Mouse (Mus musculus): ENCODE results near the gene Mmp14. TPM values are rescaled to one million over a fixed set of nuclear protein-coding genes. Genes with fewer than 3 reads are reported as not detected.

Gene Mmp14
- polyA plus RNA-seq, 1 experiment from 2014 or later: 112 TPM

GRCm38 (mm10) chr14:54416229-54416775 is 15.1 kb upstream of the Mmp14 start:
- H3K4me3 ChIP-seq (replicated peaks): no peak overlapping the region
- H3K9me3 ChIP-seq: no peaks in the 10 kb centered on the region; the same call in 1 of the 2 replicates
- no peak for ATAC-seq
- H3K36me3 ChIP-seq: no peaks in the 10 kb centered on the region
- H3K27ac ChIP-seq: no peak overlapping the region
- H3K4me1 ChIP-seq (replicated peaks): peaks cover 28% of the 10 kb centered on the region
- no peaks in the 10 kb centered on the region for H3K27me3 ChIP-seq (replicated peaks)
- 59% methylated on average over 5 of the region's 5 CpGs for WGBS
- H3K4me2 ChIP-seq (replicated peaks): no peak overlapping the region
- no peak overlapping the region for H3K9ac ChIP-seq

GRCm38 (mm10) chr14:54416830-54417229 is 14.6 kb upstream of the Mmp14 start:
- Histone ChIP-seq H3K36me3 (no peaks in the 10 kb centered on the region), H3K4me2 (replicated peaks) (no peak overlapping the region), H3K4me3 (replicated peaks) (no peak overlapping the region), H3K9me3 (no peaks in the 10 kb centered on the region; the same call in 1 of the 2 replicates), H3K27ac (no peak overlapping the region), H3K9ac (no peak overlapping the region), H3K4me1 (replicated peaks) (peaks cover 28% of the 10 kb centered on the region), H3K27me3 (replicated peaks) (no peaks in the 10 kb centered on the region)
- ATAC-seq: no peak
- 91% methylated on average over 4 of the region's 4 CpGs for WGBS

- Histone ChIP-seq H3K4me2 (replicated peaks) (peak within 1 kb of the TSS; percentile 33), H3K36me3 (no peaks in the 10 kb centered on the region), H3K9me3 (no peaks in the 10 kb centered on the region; the same call in 1 of the 2 replicates), H3K9ac (no peak within 1 kb of the TSS; the same call in 1 of the 2 replicates), H3K4me1 (replicated peaks) (peaks cover 28% of the 10 kb centered on the region), H3K4me3 (replicated peaks) (no peak within 1 kb of the TSS), H3K27me3 (replicated peaks) (no peaks in the 10 kb centered on the region), H3K27ac (no peak within 1 kb of the TSS)
- ATAC-seq: no peak
- WGBS: 17% methylated on average over 19 of the region's 19 CpGs
Observed at GRCm38 (mm10) chr14:54417623-54418081, 13.8 kb upstream of the Mmp14 start, which contains the start of gene Slc7a7. Gene Slc7a7, minus strand, starts transcription at chr14:54417780.

- 81% methylated on average over 2 of the region's 2 CpGs for WGBS
- Histone ChIP-seq H3K4me2 (replicated peaks) (no peak overlapping the region), H3K27ac (no peak overlapping the region), H3K9ac (no peak overlapping the region), H3K27me3 (replicated peaks) (no peaks in the 10 kb centered on the region), H3K4me3 (replicated peaks) (no peak overlapping the region), H3K4me1 (replicated peaks) (0 out of 2 replicates have a peak, but pooled peaks cover 8% of the 10 kb centered on the region), H3K9me3 (no peaks in the 10 kb centered on the region; the same call in 1 of the 2 replicates), H3K36me3 (no peaks in the 10 kb centered on the region)
- ATAC-seq: no peak
Observed at GRCm38 (mm10) chr14:54421014-54421413, 10.4 kb upstream of the Mmp14 start.

- peaks cover 3% of the 10 kb centered on the region; the same call in 1 of the 2 replicates for H3K4me1 ChIP-seq (replicated peaks)
- no peak overlapping the region for H3K4me3 ChIP-seq (replicated peaks)
- H3K9me3 ChIP-seq: no peaks in the 10 kb centered on the region
- H3K36me3 ChIP-seq: no peaks in the 10 kb centered on the region; the same call in 1 of the 2 replicates
- ATAC-seq: no peak
- no peak overlapping the region for H3K4me2 ChIP-seq (replicated peaks)
- no peak overlapping the region for H3K9ac ChIP-seq
- 71% methylated on average over 5 of the region's 5 CpGs for WGBS
- no peak overlapping the region for H3K27ac ChIP-seq
- H3K27me3 ChIP-seq (replicated peaks): no peaks in the 10 kb centered on the region
Observed at GRCm38 (mm10) chr14:54423406-54423805, 8.0 kb upstream of the Mmp14 start.

GRCm38 (mm10) chr14:54424634-54425033 is 6.8 kb upstream of the Mmp14 start:
- Histone ChIP-seq H3K4me3 (replicated peaks) (no peak overlapping the region), H3K4me2 (replicated peaks) (no peak overlapping the region), H3K27ac (no peak overlapping the region), H3K27me3 (replicated peaks) (no peaks in the 10 kb centered on the region), H3K9ac (no peak overlapping the region), H3K36me3 (peaks cover 2% of the 10 kb centered on the region; the same call in 1 of the 2 replicates), H3K4me1 (replicated peaks) (peaks cover 9% of the 10 kb centered on the region), H3K9me3 (no peaks in the 10 kb centered on the region)
- ATAC-seq: no peak
- WGBS: 79% methylated on average over 1 of the region's 1 CpGs

GRCm38 (mm10) chr14:54425540-54425939 is 5.9 kb upstream of the Mmp14 start:
- WGBS: 78% methylated on average over 1 of the region's 1 CpGs
- Histone ChIP-seq H3K4me3 (replicated peaks) (no peak overlapping the region), H3K27ac (no peak overlapping the region), H3K4me2 (replicated peaks) (peak overlapping the region; percentile 62; the same call in 1 of the 2 replicates), H3K9me3 (no peaks in the 10 kb centered on the region), H3K9ac (no peak overlapping the region), H3K27me3 (replicated peaks) (no peaks in the 10 kb centered on the region), H3K4me1 (replicated peaks) (peaks cover 18% of the 10 kb centered on the region), H3K36me3 (peaks cover 2% of the 10 kb centered on the region; the same call in 1 of the 2 replicates)
- ATAC-seq: no peak

GRCm38 (mm10) chr14:54426003-54426688 is 5.3 kb upstream of the Mmp14 start:
- H3K4me3 ChIP-seq (replicated peaks): peak overlapping the region; percentile 91
- H3K36me3 ChIP-seq: peaks cover 2% of the 10 kb centered on the region; the same call in 1 of the 2 replicates
- ATAC-seq: peak; percentile 31; the same call in 1 of the 2 replicates
- WGBS: 34% methylated on average over 14 of the region's 14 CpGs
- H3K9ac ChIP-seq: peak overlapping the region; percentile 94
- peak overlapping the region; percentile 81 for H3K27ac ChIP-seq
- peaks cover 20% of the 10 kb centered on the region for H3K4me1 ChIP-seq (replicated peaks)
- peak overlapping the region; percentile 62 for H3K4me2 ChIP-seq (replicated peaks)
- no peaks in the 10 kb centered on the region for H3K9me3 ChIP-seq
- no peaks in the 10 kb centered on the region for H3K27me3 ChIP-seq (replicated peaks)

GRCm38 (mm10) chr14:54426689-54427398 is 4.6 kb upstream of the Mmp14 start, which contains the start of gene Mrpl52:
Gene Mrpl52, plus strand, starts transcription at chr14:54426909.
- Histone ChIP-seq H3K4me2 (replicated peaks) (peak within 1 kb of the TSS; percentile 62), H3K4me3 (replicated peaks) (peak within 1 kb of the TSS; percentile 91), H3K4me1 (replicated peaks) (peaks cover 20% of the 10 kb centered on the region), H3K36me3 (peaks cover 2% of the 10 kb centered on the region; the same call in 1 of the 2 replicates), H3K9me3 (no peaks in the 10 kb centered on the region), H3K27ac (peak within 1 kb of the TSS; percentile 81), H3K27me3 (replicated peaks) (no peaks in the 10 kb centered on the region), H3K9ac (peak within 1 kb of the TSS; percentile 94)
- under 1% methylated on average over 48 of the region's 48 CpGs for WGBS
- peak; percentile 77 for ATAC-seq

GRCm38 (mm10) chr14:54427696-54428095 is 3.7 kb upstream of the Mmp14 start:
- Histone ChIP-seq H3K36me3 (peaks cover 2% of the 10 kb centered on the region; the same call in 1 of the 2 replicates), H3K9ac (no peak overlapping the region), H3K4me2 (replicated peaks) (peak overlapping the region; percentile 62), H3K4me1 (replicated peaks) (peaks cover 21% of the 10 kb centered on the region), H3K9me3 (no peaks in the 10 kb centered on the region), H3K27me3 (replicated peaks) (no peaks in the 10 kb centered on the region), H3K27ac (no peak overlapping the region), H3K4me3 (replicated peaks) (peak overlapping the region; percentile 91; the same call in 1 of the 2 replicates)
- 90% methylated on average over 7 of the region's 7 CpGs for WGBS
- ATAC-seq: no peak

GRCm38 (mm10) chr14:54428421-54428820 is 3.0 kb upstream of the Mmp14 start:
- Histone ChIP-seq H3K27ac (no peak overlapping the region), H3K4me2 (replicated peaks) (no peak overlapping the region), H3K36me3 (peaks cover 2% of the 10 kb centered on the region; the same call in 1 of the 2 replicates), H3K4me3 (replicated peaks) (no peak overlapping the region), H3K9me3 (no peaks in the 10 kb centered on the region), H3K27me3 (replicated peaks) (no peaks in the 10 kb centered on the region), H3K9ac (no peak overlapping the region), H3K4me1 (replicated peaks) (peaks cover 25% of the 10 kb centered on the region)
- ATAC-seq: no peak
- 73% methylated on average over 5 of the region's 5 CpGs for WGBS
